Mouse (Mus musculus): ENCODE measurements around the gene Iqch. TPM values are rescaled to one million over a fixed set of nuclear protein-coding genes. Genes with fewer than 3 reads are reported as not detected.

Gene Iqch
- total and polyA plus RNA-seq, 2 experiments from 2014 or later: 0.18 to 0.26 TPM

- Histone ChIP-seq H3K4me1 (ENCODE audit: insufficient read depth, low read length) (peaks cover 13% of the 10 kb centered on the region; the same call in 1 of the 2 replicates), H3K36me3 (ENCODE audit: insufficient read depth, low read length) (peaks cover 13% of the 10 kb centered on the region; the same call in 1 of the 2 replicates), H3K27me3 (ENCODE audit: insufficient read depth, low read length) (no peaks in the 10 kb centered on the region), H3K4me2 (ENCODE audit: low read depth, low read length) (0 out of 2 replicates have a peak overlapping the region, but pooled peaks have one; percentile 3), H3K9ac (replicated peaks; ENCODE audit: low read length) (no peak overlapping the region), H3K9me3 (ENCODE audit: low read length) (no peaks in the 10 kb centered on the region), H3K4me3 (ENCODE audit: low read length) (no peak overlapping the region), H3K27ac (0 out of 2 replicates have a peak overlapping the region, but pooled peaks have one; percentile 6)
- peak; percentile 60 for TF ChIP-seq CTCF (IDR thresholded peaks at IDR 0.05; ENCODE audit: low read depth)
- 47% methylated on average over 16 of the region's 16 CpGs for WGBS
- peak; percentile 76 for DNase-seq (ENCODE audit: low spot score)
- ATAC-seq: peak; percentile 73
Observed at GRCm38 (mm10) chr9:63612565-63613515, 10.5 kb upstream of the Iqch start.

- no peaks in the 10 kb centered on the region for H3K27me3 ChIP-seq (ENCODE audit: insufficient read depth, low read length)
- H3K4me2 ChIP-seq (ENCODE audit: low read depth, low read length): no peak overlapping the region
- DNase-seq (ENCODE audit: low spot score) (no peak), ATAC-seq (no peak)
- H3K4me3 ChIP-seq (ENCODE audit: low read length): no peak overlapping the region
- no peaks in the 10 kb centered on the region for H3K9me3 ChIP-seq (ENCODE audit: low read length)
- 67% methylated on average over 5 of the region's 5 CpGs for WGBS
- H3K4me1 ChIP-seq (ENCODE audit: insufficient read depth, low read length): peaks cover 13% of the 10 kb centered on the region; the same call in 1 of the 2 replicates
- H3K9ac ChIP-seq (replicated peaks; ENCODE audit: low read length): no peak overlapping the region
- no peak for TF ChIP-seq CTCF (IDR thresholded peaks at IDR 0.05; ENCODE audit: low read depth)
- H3K36me3 ChIP-seq (ENCODE audit: insufficient read depth, low read length): peaks cover 4% of the 10 kb centered on the region; the same call in 1 of the 2 replicates
- H3K27ac ChIP-seq: no peak overlapping the region
Observed at GRCm38 (mm10) chr9:63611967-63612366, 9.7 kb upstream of the Iqch start.

- Histone ChIP-seq H3K4me2 (ENCODE audit: low read depth, low read length) (0 out of 2 replicates have a peak overlapping the region, but pooled peaks have one; percentile 7), H3K9me3 (ENCODE audit: low read length) (no peaks in the 10 kb centered on the region), H3K27me3 (ENCODE audit: insufficient read depth, low read length) (no peaks in the 10 kb centered on the region), H3K27ac (no peak overlapping the region; the same call in 1 of the 2 replicates), H3K9ac (replicated peaks; ENCODE audit: low read length) (no peak overlapping the region), H3K4me1 (ENCODE audit: insufficient read depth, low read length) (peaks cover 13% of the 10 kb centered on the region; the same call in 1 of the 2 replicates), H3K36me3 (ENCODE audit: insufficient read depth, low read length) (no peaks in the 10 kb centered on the region), H3K4me3 (ENCODE audit: low read length) (no peak overlapping the region)
- TF ChIP-seq CTCF (IDR thresholded peaks at IDR 0.05; ENCODE audit: low read depth): peak; percentile 13; the same call in 1 of the 2 replicates
- DNase-seq (ENCODE audit: low spot score) (peak; percentile 22), ATAC-seq (0 out of 2 replicates have a peak, but pooled peaks have one; percentile 51)
- 16% methylated on average over 13 of the region's 13 CpGs for WGBS
Observed at GRCm38 (mm10) chr9:63610841-63611366, 8.6 kb upstream of the Iqch start.

- Histone ChIP-seq H3K27ac (no peak overlapping the region), H3K4me3 (ENCODE audit: low read length) (no peak overlapping the region), H3K27me3 (ENCODE audit: insufficient read depth, low read length) (no peaks in the 10 kb centered on the region), H3K36me3 (ENCODE audit: insufficient read depth, low read length) (no peaks in the 10 kb centered on the region), H3K4me1 (ENCODE audit: insufficient read depth, low read length) (peaks cover 13% of the 10 kb centered on the region; the same call in 1 of the 2 replicates), H3K9ac (replicated peaks; ENCODE audit: low read length) (no peak overlapping the region), H3K4me2 (ENCODE audit: low read depth, low read length) (no peak overlapping the region), H3K9me3 (ENCODE audit: low read length) (no peaks in the 10 kb centered on the region)
- TF ChIP-seq CTCF (IDR thresholded peaks at IDR 0.05; ENCODE audit: low read depth): peak; percentile 35; the same call in 1 of the 2 replicates
- 90% methylated on average over 6 of the region's 6 CpGs for WGBS
- ATAC-seq: no peak
- no peak for DNase-seq (ENCODE audit: low spot score)
Observed at GRCm38 (mm10) chr9:63610231-63610630, 7.9 kb upstream of the Iqch start.

GRCm38 (mm10) chr9:63609776-63610175 is 7.5 kb upstream of the Iqch start:
- DNase-seq (ENCODE audit: low spot score) (no peak), ATAC-seq (no peak)
- Histone ChIP-seq H3K9me3 (ENCODE audit: low read length) (no peaks in the 10 kb centered on the region), H3K4me2 (ENCODE audit: low read depth, low read length) (no peak overlapping the region), H3K4me3 (ENCODE audit: low read length) (no peak overlapping the region), H3K9ac (replicated peaks; ENCODE audit: low read length) (no peak overlapping the region), H3K27ac (no peak overlapping the region), H3K27me3 (ENCODE audit: insufficient read depth, low read length) (no peaks in the 10 kb centered on the region), H3K36me3 (ENCODE audit: insufficient read depth, low read length) (no peaks in the 10 kb centered on the region), H3K4me1 (ENCODE audit: insufficient read depth, low read length) (peaks cover 13% of the 10 kb centered on the region; the same call in 1 of the 2 replicates)
- TF ChIP-seq CTCF (IDR thresholded peaks at IDR 0.05; ENCODE audit: low read depth): no peak
- 97% methylated on average over 2 of the region's 2 CpGs for WGBS

GRCm38 (mm10) chr9:63609246-63609645 is 7.0 kb upstream of the Iqch start:
- TF ChIP-seq CTCF (IDR thresholded peaks at IDR 0.05; ENCODE audit: low read depth): no peak
- no peak overlapping the region for H3K9ac ChIP-seq (replicated peaks; ENCODE audit: low read length)
- DNase-seq (ENCODE audit: low spot score) (no peak), ATAC-seq (no peak)
- no peak overlapping the region for H3K4me3 ChIP-seq (ENCODE audit: low read length)
- H3K4me2 ChIP-seq (ENCODE audit: low read depth, low read length): no peak overlapping the region
- no peaks in the 10 kb centered on the region for H3K9me3 ChIP-seq (ENCODE audit: low read length)
- H3K36me3 ChIP-seq (ENCODE audit: insufficient read depth, low read length): no peaks in the 10 kb centered on the region
- no peak overlapping the region for H3K27ac ChIP-seq
- WGBS: 72% methylated on average over 8 of the region's 8 CpGs
- peaks cover 13% of the 10 kb centered on the region; the same call in 1 of the 2 replicates for H3K4me1 ChIP-seq (ENCODE audit: insufficient read depth, low read length)
- no peaks in the 10 kb centered on the region for H3K27me3 ChIP-seq (ENCODE audit: insufficient read depth, low read length)

All from hindbrain, postnatal 0 days (tissue).